Mouse (Mus musculus): ENCODE measurements around the gene Tada2a. TPM values are rescaled to one million over a fixed set of nuclear protein-coding genes. Genes with fewer than 3 reads are reported as not detected.

The Tada2a gene
- total RNA-seq (2021), result 1 to 10 TPM; 7.0 TPM

DNA sequence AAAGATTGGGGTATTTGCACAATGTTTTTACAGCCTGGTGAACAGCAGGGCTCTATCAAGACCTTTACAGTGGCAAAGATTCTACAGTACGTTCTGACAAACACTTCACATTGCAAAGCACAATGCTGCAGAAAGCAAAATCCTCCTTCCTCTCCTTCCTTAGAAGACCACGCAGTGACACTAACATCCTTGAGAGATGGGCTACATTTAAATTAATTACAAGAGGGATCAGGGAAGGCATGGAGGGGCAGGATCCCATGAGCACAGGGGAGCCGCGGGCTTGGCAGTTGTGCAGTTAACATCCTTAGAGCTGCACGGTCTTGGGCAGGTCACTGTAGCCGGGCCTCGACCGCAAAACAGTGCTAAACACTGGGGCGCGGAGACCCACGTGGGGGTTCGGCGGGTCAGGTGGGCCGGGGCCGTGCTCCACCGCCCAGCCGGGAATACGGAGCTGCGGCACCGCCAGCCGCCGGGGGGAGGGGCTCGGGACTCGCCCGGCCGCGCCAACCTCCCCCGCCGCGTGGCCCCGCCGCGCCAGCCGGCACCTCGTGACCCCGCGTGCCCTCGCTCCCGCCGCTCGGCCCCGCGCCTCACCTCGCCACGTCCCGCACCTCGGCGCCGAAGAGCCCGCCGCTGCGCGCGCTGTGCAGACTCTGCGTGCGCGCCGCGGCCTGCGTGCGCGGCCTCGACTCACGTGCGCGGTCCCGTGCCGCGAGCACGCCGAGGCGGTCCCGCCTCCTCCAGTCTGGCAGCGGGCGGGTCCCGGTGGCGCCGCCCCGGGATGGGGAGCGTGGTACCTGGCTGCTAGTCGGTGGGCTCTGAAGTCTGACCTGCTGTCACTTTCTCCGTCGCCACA lies at the start of gene Tada2a, which contains the start of gene Acaca:
TSS of gene Tada2a (minus strand) at position 658 of the 856 bp plus-strand sequence.
TSS of gene Acaca (plus strand) at position 730 of the 856 bp plus-strand sequence.
- DNase-seq (ENCODE audit: low spot score), result peak; percentile 46
- intact Hi-C loops (cut with DNase I), result loop anchor here (1.0 kb wide), 1 partner anchor 61 kb away; no protein-coding TSS in a partner anchor

DNA sequence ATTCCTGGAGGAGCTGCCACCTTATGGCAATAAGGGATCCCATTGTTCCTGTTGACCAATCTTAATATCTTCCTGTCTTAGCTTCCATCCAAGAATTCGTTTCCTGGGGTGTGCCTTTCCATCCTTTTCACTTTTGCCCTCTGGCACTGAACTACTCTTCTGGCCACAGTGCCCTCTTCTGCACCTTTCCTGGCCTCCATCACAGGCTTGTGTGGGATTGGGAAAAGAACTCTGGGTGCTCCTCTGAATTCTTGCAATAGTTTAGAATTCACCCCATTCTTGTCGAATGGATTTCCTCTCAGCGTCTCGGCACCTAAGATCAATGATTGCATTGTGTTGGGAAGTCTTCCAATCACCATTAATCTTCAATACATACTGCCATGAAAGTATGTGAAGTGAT lies 49.2 kb upstream of the Tada2a start:
- intact Hi-C loops (cut with DNase I), result loop anchor here (10.0 kb wide), 1 partner anchor 394 kb away; no protein-coding TSS in a partner anchor

DNA sequence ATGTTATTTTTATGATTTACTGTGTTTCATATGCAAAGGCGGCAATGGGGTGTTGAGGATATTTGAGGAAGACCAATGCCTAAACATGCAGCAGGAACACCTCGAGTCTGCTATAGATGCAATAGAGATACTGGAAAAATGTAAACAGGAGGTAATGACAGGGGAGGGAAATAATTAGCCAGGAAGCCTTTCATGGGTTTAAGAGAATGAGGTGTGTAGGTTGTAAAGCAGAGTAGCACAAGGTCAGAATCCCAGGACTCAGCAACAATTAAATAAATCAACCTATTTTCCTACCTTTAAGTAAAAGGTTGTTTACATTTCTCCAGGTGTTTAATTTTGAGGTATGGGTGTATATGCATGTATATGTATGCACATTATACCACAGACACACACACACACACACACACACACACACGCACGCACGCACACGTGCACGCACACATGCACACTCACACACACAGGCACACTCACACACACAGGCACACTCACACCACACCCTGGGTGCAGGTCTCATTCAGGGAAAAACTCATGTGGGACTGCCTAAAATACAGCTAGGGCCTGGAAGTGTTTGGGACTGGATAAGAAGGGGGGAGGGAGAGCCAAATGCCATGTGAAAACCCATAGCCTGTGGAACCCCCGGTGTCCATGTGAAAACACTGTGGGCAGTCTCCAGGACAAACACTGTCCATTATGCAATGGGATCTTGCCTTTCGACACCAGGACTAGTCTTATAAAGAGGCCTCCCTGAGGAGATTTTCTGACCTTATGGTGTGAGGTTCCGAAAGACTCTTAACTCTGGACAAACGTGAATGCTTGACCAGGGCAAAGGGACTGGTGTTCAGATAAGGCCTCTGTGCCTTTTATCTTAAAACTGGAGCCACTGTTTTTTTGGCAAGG lies 43.4 kb upstream of the Tada2a start:
- no peak for DNase-seq (ENCODE audit: low spot score)

More for the DNA sequence above, 49.2 kb upstream of the Tada2a start:
- no peak for DNase-seq (ENCODE audit: low spot score)

DNA sequence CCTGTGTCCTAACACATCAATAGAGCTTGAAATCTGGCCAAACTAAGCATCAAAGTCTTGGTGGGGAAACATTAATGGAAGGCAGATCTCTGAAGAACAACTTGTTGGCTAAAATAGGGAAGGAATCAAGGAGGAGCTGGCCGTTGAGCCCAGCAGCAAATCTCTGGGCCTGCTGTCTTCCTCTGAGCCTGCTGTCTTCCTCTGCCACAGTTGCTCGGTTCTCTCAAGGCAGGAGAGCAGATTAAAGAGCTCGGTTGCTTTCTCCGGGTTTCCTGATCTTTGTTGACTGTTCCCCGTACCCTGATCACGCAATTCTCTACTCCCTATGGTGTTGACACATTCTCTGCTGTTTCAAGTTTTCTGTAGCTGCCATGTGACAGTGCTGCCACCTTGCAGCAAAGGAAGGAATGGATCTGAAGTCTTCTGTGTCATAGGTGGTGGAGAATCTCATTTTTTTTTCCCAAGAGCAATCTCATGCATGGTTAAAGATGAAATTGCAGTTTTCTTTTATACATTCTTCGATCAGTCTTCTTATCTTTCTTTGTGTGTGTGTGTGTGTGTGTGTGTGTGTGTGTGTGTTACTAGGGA lies 39.4 kb upstream of the Tada2a start:
- no peak for DNase-seq (ENCODE audit: low spot score)
- intact Hi-C loops (cut with DNase I), result no loop called here

More for the DNA sequence above, 43.4 kb upstream of the Tada2a start:
- intact Hi-C loops (cut with DNase I), result loop anchor here (10.0 kb wide), 1 partner anchor 388 kb away; no protein-coding TSS in a partner anchor

DNA sequence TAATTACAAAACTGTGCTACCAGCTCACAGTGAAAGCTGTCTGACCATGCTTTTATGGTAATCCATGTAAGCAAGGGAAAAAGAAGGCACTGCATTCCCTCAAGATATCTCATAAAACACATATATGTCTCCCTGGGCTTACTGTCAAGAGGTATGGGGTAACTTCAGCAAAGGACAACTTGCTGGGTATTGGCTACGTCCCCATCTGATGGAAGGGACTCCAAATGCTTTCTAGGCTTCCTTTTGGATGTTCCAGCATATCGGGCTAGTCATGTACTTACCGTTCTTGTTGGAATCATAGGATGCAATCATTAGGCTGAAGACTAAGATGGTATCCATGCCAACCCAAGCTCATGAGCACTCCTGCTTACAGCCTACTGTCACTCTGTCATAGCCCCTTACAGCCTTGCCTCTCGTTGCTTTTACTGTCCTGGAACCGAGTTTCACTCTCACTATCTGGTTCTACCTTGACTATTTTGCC lies 37.7 kb upstream of the Tada2a start, which contains the start of gene Gm11437:
TSS of gene Gm11437 (minus strand) at position 431 of the 481 bp plus-strand sequence.
- intact Hi-C loops (cut with DNase I), result no loop called here
- no peak for DNase-seq (ENCODE audit: low spot score)

DNA sequence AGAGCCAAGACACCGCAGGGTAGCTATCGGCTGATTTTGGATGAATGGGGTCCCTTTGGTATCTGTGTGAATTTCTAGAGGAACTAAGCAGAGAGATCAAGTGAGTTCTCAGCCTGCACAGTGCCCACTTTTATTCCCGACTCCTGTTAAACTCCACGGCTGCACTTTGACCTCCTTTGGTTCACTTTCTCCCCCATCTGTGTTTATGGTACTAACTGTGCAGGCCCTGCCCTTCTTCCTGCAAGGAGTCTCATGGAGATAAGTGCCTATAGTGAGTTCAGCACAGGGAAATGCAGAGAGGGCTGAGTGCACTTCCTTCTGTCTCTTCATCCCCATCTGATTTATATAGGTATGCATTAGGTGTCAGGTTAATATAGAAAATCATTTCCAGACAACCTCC lies 35.2 kb upstream of the Tada2a start:
- DNase-seq (ENCODE audit: low spot score), result no peak
- intact Hi-C loops (cut with DNase I), result no loop called here

DNA sequence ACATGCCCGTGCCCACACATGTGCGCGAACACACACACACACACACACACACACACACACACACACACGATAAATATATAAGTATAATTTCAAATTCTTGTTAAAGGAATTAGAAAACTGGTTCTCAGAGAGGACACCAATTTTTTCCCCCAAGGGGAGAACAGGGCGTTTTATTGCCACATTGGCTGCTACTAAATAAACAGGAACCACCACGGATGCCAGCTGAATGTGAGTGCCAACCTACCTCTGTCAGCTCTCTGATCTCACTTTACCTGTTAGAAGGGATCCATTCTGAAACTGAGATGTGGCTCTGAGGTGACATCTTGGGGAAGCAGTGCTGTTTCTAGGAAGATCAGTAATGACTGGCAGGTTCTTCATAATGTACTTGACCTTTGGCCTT lies 34.7 kb upstream of the Tada2a start:
- DNase-seq (ENCODE audit: low spot score), result no peak
- intact Hi-C loops (cut with DNase I), result no loop called here

DNA sequence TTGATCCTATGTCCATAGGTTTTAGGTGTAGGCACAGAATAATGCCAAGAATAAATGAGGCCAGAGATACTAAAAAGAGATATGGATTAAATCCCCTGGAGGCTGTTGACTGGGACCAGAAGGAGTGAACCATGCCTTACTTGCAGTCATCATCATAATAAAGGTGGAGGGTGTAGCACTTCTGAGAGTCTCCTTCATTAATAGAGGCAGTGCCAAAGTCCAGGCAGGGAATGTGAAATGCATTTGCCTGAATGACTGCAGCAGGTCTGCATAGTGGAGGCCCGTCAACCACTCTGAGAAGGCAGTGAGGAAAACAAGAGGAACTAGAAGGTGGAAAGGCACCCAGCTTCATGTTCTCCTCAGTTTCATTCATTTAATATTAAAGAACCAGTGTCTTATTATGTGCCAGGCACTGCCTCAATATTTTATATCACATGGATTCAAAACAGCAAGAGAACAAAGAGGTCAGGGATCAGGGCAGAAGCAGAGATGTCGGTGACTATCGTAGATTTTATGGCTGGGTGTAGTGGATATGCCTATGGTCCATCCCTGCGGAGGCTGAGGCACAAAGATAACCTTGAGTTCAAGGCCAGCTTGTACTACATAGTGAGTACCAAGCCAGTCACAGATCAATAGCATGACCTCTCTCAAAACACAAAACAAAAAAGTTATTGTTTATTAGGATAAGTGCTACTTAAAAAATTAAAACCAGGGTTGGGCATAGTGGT lies 27.3 kb upstream of the Tada2a start:
- DNase-seq (ENCODE audit: low spot score), result no peak
- intact Hi-C loops (cut with DNase I), result no loop called here

DNA sequence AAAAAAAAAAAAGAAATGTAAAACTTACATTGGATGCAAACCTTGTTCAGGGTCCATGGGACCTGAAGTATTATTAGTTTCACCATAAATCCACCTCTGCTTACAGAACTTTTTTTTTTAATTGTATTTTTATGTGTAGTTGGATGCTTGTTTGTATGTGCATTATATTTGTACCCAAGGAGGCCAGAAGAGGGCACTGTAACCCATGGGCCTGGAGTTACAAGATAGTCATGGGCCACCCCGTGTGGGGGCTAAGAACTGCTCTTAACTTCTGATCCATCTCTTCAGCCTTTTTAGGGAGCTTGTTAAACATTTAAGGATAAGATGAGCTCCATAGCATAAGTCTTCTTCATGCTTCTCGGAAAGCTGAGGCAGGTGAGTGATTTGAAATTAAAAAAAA lies 21.5 kb upstream of the Tada2a start:
- DNase-seq (ENCODE audit: low spot score), result no peak
- intact Hi-C loops (cut with DNase I), result no loop called here

DNA sequence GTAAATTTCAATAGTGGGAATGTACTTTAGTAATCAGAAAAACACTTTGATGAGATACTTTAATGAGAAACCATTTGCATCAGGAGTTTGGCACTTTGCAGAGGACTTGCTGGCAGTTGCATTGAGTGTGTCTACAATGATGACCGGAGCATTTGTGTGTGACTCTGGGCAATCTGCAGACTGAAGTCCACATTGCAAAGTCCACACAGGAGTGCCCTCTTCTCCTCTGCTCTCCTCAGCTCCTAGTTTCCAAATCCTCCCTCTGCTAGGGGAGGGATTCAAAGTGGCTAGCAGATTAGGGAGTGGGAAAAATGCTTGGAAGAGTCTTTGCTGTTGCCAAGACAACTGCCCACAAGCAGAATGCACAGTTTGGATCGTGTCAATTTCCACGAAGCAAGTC lies 16.7 kb upstream of the Tada2a start:
- intact Hi-C loops (cut with DNase I), result no loop called here
- no peak for DNase-seq (ENCODE audit: low spot score)

DNA sequence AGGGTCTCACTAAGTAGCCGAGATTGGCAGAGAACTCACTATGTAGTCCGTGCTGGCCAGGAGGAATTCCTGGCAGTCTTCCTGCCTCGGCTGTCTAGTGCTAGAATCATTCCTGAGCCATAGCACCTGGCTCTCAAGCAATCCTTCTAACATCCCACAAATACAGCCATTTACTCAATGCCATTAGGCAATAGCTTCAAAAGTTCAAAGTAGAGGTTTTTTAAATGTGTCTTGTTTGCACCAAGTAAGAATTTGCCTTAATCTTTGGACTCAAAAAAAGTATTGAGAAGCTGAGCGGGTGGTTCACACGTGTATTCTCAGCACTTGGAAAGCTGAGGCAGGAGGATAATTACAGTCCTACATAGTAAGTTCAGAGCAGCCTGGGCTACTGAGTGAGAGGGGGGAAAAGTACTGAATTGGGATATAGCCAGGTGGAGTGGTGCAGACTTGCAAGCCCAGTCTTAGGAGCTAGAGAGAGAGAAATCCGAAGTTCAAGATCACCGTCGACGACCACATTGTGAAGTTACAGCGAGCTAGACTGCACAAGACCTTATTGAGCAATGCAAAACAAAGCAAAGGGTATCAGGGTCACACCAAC lies 15.9 kb upstream of the Tada2a start:
- intact Hi-C loops (cut with DNase I), result no loop called here
- DNase-seq (ENCODE audit: low spot score), result no peak

DNA sequence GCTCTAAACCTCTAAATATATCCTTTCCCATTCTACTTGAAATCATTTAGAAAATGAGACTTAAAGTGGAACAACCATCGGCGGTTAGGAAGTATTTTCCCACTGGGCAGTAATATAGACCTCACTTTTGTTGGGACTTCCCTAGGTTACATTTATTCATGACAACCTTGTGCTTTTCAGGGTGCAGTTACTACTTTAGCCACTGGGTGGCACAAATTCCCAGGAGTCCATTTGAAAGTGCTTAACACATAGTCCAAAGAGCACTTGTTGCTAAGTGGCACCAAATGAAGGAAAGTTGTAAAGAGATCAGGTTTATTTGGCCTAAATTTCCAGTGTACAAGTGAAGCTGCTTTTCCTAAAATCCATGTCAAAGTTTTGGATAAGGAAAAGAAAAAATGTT lies 12.4 kb upstream of the Tada2a start:
- DNase-seq (ENCODE audit: low spot score), result no peak
- intact Hi-C loops (cut with DNase I), result no loop called here

DNA sequence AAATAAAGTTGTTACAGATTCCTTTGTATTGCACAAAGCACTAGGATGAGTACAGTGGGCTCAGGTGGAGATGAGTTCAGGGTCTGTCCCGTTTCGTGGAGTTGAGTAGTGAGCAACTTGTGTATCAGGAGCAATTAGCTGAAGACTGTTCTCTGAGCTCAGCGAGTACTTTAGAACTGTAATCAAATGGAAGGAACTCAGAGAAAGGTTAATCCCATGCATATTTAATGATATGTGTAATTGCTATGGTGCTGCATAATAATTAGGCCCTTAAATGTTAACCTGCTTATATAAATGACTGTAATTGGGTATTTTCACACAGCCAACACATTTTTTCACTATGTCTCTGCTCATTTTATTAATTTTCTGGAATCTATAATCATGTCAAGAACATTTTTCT lies 7.1 kb upstream of the Tada2a start:
- intact Hi-C loops (cut with DNase I), result no loop called here
- DNase-seq (ENCODE audit: low spot score), result no peak

DNA sequence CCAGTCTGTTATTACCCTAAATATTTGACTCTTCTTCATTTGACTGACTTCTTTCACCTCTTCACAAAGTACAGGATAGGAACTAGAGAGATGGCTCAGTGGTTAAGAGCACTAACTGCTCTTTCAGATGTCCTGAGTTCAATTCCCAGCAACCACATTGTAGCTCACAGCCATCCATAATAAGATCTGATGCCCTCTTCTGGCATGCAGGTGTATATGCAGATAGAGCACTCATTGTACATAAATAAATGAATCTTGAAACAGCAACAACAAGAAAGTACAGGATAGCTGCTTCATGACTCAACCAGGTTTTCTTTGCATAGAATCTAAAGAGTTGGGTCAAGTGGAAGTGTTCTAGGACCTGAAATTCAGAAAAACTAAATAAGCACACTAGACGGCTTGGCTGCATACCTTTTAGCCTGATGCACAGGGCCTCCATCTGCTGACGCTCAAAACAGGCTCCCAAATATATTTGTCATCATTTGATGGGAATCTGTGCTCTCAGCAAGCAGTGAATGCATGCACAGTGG lies 5.0 kb upstream of the Tada2a start:
- intact Hi-C loops (cut with DNase I), result no loop called here

DNA sequence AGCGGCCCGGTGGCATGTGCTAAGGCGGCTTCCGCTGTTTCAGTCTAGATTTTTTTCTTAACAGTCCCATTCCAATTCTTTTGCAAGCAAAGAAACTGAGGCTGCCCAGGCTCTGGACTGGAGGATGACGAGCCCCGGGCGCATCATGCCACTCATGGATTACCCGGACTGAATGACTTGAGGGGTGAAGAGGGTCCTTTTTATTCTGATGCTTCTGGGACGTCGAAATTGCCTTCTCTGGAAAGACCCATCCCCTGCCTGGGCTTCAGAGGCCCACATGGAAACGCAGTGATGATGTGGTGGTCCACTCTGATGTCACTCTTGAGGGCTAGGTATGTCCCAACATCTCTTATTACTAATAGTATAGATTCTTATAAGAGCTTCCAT lies 392 bp upstream of the Tada2a start:
- intact Hi-C loops (cut with DNase I), result loop anchor here (1.0 kb wide), 1 partner anchor 61 kb away; no protein-coding TSS in a partner anchor
- no peak for DNase-seq (ENCODE audit: low spot score)

More for the DNA sequence above, 5.0 kb upstream of the Tada2a start:
- no peak for DNase-seq (ENCODE audit: low spot score)

DNA sequence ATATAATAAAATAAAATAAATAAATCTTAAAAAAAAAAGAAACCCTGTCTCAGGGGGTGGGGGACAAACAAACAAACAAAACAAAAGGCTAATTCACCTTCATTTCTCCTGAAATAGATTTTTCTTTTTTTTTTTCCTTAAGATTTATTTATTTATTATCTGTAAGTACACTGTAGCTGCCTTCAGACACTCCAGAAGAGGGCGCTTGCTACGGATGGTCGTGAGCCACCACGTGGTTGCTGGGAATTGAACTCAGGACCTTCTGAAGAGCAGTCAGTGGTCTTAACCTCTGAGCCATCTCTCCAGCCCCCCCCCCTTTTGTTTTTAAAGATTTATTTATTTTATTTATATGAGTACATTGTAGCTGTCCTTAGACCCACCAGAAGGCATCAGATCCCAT lies 1.4 kb downstream of the Tada2a start:
- no peak for DNase-seq (ENCODE audit: low spot score)
- intact Hi-C loops (cut with DNase I), result no loop called here

DNA sequence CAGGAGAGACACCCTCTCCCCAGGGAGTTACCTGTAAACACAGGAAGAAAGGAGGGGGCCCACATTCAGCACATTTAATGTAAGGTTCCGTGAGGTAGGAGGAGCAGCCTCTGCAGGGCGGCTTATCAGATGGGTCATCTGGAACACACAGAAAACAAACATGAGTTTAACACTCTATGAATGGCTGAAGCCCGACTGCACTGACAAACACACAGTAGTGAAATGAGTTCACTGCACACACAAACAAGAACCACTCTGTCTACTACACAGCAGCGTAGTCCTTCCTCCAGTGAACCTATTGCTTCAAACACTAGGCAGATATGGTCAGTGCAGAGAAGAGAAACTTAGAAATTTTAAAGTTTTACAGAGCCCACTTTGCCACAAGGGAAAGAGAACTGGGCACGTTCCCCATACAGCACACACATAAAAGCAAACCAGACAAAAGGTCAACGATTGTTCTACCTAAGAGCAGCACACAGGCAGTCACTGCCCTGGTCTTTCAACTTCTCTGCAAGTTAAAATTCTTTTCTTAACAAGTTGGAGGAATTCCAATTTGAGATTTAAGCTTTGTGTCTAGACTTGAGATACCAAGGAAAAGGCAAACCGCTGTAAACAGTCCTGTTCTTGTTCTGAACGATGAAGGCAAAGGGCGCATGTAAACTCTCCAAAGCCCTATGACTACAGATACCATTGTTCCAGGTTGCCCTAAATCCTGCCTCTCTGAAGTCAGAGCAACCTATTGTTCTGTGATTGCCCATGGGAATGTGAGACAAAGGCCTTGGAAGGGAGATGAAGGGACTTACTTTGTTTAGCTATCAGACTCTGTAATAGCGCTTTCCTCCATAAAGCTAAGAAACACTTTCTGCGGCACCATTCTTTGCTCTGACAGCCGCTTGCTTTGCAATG lies 8.1 kb downstream of the Tada2a start:
- intact Hi-C loops (cut with DNase I), result no loop called here
- no peak for DNase-seq (ENCODE audit: low spot score)

DNA sequence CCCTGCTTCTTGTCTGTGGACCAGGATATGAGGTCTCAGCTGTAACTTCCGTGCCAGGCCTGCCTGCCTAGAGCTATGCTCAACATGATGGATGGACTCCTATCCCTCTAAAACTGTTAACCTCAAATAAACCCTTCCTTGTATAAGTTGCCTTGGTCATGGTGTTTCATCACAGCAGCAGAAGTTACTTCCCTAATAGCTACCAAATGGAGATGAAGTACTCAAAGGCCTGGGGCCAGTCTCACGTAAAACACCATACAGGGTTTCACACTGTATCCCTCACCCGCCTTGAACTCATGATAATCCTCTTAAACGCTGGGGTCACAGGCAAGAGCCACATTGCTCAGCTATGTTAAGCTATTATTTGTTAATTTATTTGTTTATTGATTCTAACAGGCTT lies 12.0 kb downstream of the Tada2a start:
- intact Hi-C loops (cut with DNase I), result no loop called here
- DNase-seq (ENCODE audit: low spot score), result no peak

All from heart, postnatal 25 days (tissue).